Comparison of ENCODE assay signal across 24 mouse cellular contexts in genomic region chr1:165614793-165615192, GRCm38 (mm10). TPM values are rescaled to one million over a fixed set of nuclear protein-coding genes. Genes with fewer than 3 reads are reported as not detected.
DNase-seq lines count a peak whose midpoint lies in the region; ATAC-seq and TF ChIP-seq lines count a peak whose summit lies in the region.
"Had no signal": no experiment of that assay in that cellular context is flagged by ENCODE, and none has a peak within 500 bp of the region (broad histone marks: within the 10 kb centered on the region; RNA-seq: fewer than 3 reads in every experiment).

No protein-coding gene starts in this region.

- H3K27ac ChIP-seq in liver, adult 2 months (replicated peaks; ENCODE audit: insufficient read depth, low read depth, low read length), result no peak overlapping the region
- H3K27ac ChIP-seq in liver, embryonic 11.5 days (ENCODE audit: low read depth, low read length), result no peak overlapping the region
- H3K27ac ChIP-seq in MEL (ENCODE audit: control insufficient read depth, low read depth, low read length), result peak overlapping the region; percentile 47

- no peak for TF ChIP-seq CTCF in liver, adult 2 months (IDR thresholded peaks at IDR 0.05; ENCODE audit: low read depth, low read length)
- no peak for TF ChIP-seq CTCF in MEL (IDR thresholded peaks at IDR 0.05 in 2 of 3, conservative IDR thresholded peaks at IDR 0.05 in 1 of 3; ENCODE audit: control insufficient read depth in 1 of 3, insufficient read depth in 1 of 3, low read depth in 2 of 3, low read length in 3 of 3, poor library complexity in 1 of 3, severe bottlenecking in 1 of 3)

- no peaks in the 10 kb centered on the region for H3K79me2 ChIP-seq in liver, adult 2 months (ENCODE audit: control insufficient read depth, insufficient read depth, low read length)
- H3K79me2 ChIP-seq in MEL (ENCODE audit: control insufficient read depth, insufficient read depth, low read length, poor library complexity), result no peaks in the 10 kb centered on the region

- H3K4me3 ChIP-seq in liver, adult 2 months (ENCODE audit: insufficient read depth, low read depth, low read length), result no peak overlapping the region
- H3K4me3 ChIP-seq in liver, embryonic 11.5 days (ENCODE audit: low read depth, low read length), result no peak overlapping the region
- no peak overlapping the region for H3K4me3 ChIP-seq in MEL (ENCODE audit: control insufficient read depth in 1 of 2, insufficient read depth in 1 of 2, low read depth in 2 of 2, low read length in 2 of 2)

- DNase-seq in liver, adult 2 months (ENCODE audit: extremely low read depth, low read depth, low spot score), result peak; percentile 53
- no peak for DNase-seq in liver, embryonic 11.5 days (ENCODE audit: low spot score)
- DNase-seq in MEL (ENCODE audit: low read depth, low spot score) (peak; percentile 71), MEL-GATA-1-ER (ENCODE audit: extremely low read depth, low read depth) (peak; percentile 54)
- DNase-seq in gastrocnemius, postnatal 4 days (ENCODE audit: low spot score in 2 of 2), result no peak
- DNase-seq in layer of hippocampus, postnatal 14 days (ENCODE audit: low spot score in 2 of 2), result no peak
- no peak for DNase-seq in right cerebral cortex, adult 2 months (ENCODE audit: low spot score in 2 of 2)
- DNase-seq: adrenal gland, adult 2 months; adrenal gland, adult 8-10 months; adrenal gland, postnatal 10 days; adrenal gland, postnatal 14 days; adrenal gland, postnatal 25 days; adrenal gland, postnatal 36 days; B cell, adult 2 months; cerebellum, adult 11 months; cerebellum, adult 11-12 months; cerebellum, adult 18-20 months; cerebellum, adult 2 months had no signal

- 62% methylated on average over 3 of the region's 3 CpGs for WGBS in liver, adult 2 months
- WGBS in liver, embryonic 11.5 days, result 87% methylated on average over 3 of the region's 3 CpGs

- H3K27me3 ChIP-seq in liver, adult 2 months (ENCODE audit: control insufficient read depth, insufficient read depth, low read length), result no peaks in the 10 kb centered on the region
- no peaks in the 10 kb centered on the region for H3K27me3 ChIP-seq in liver, embryonic 11.5 days (replicated peaks; ENCODE audit: control insufficient read depth, insufficient read depth, low read length)
- H3K27me3 ChIP-seq in MEL (ENCODE audit: control insufficient read depth in 1 of 2, insufficient read depth in 2 of 2, low read length in 2 of 2), result no peaks in the 10 kb centered on the region
- H3K27me3 ChIP-seq: CH12.LX, Patski had no signal

- TF ChIP-seq RAD21 in MEL (IDR thresholded peaks at IDR 0.05; ENCODE audit: low read depth, low read length), result no peak

- no peaks in the 10 kb centered on the region for H3K9me3 ChIP-seq in liver, embryonic 11.5 days (ENCODE audit: control insufficient read depth, low read length)
- no peaks in the 10 kb centered on the region for H3K9me3 ChIP-seq in MEL (replicated peaks; ENCODE audit: insufficient read depth, low read length)
- H3K9me3 ChIP-seq: G1E had no signal

- no peak for ATAC-seq in liver, embryonic 11.5 days (replicated peaks; ENCODE audit: low FRiP score)
- 0 out of 2 replicates have a peak, but pooled peaks have one; percentile 15 for ATAC-seq in megakaryocyte, adult 5-6 weeks (ENCODE audit: poor library complexity, severe bottlenecking)
- ATAC-seq: activated CD4-positive, CD25-positive, alpha-beta regulatory T cell, adult 4 months; CD4-positive, CD25-positive, alpha-beta regulatory T cell, adult 4 months; Patski had no signal

- H3K4me2 ChIP-seq in liver, embryonic 11.5 days, result no peak overlapping the region

- no peak overlapping the region for H3K9ac ChIP-seq in liver, adult 2 months (ENCODE audit: low read depth, low read length)
- H3K9ac ChIP-seq in liver, embryonic 11.5 days (ENCODE audit: low read depth, low read length), result no peak overlapping the region
- no peak overlapping the region for H3K9ac ChIP-seq in MEL (ENCODE audit: control insufficient read depth, low read depth, low read length, poor library complexity, severe bottlenecking)

- peak; percentile 68 to 86 for TF ChIP-seq EP300 in MEL (IDR thresholded peaks at IDR 0.05; ENCODE audit: low read depth in 1 of 2, low read length in 2 of 2)

- peaks cover 14% of the 10 kb centered on the region for H3K4me1 ChIP-seq in liver, adult 2 months (ENCODE audit: control insufficient read depth, insufficient read depth, low read length)
- H3K4me1 ChIP-seq in liver, embryonic 11.5 days (replicated peaks; ENCODE audit: control insufficient read depth, insufficient read depth, low read length), result peaks cover 13% of the 10 kb centered on the region
- H3K4me1 ChIP-seq in MEL (ENCODE audit: control insufficient read depth in 1 of 2, insufficient read depth in 2 of 2, low read length in 2 of 2), result peaks cover 0 to 9% of the 10 kb centered on the region in 2 experiments; a peak in 2 of 4 replicates

- no peak for TF ChIP-seq POLR2A in liver, adult 2 months (IDR thresholded peaks at IDR 0.05; ENCODE audit: extremely low read depth, insufficient read depth, low read length)
- no peak for TF ChIP-seq POLR2A in MEL (IDR thresholded peaks at IDR 0.05; ENCODE audit: control insufficient read depth in 1 of 2, insufficient read depth in 1 of 2, low read depth in 1 of 2, low read length in 2 of 2, poor library complexity in 1 of 2)

- H3K36me3 ChIP-seq in liver, adult 2 months (ENCODE audit: control insufficient read depth, insufficient read depth, low read length), result no peaks in the 10 kb centered on the region
- H3K36me3 ChIP-seq in liver, embryonic 11.5 days (ENCODE audit: control insufficient read depth, insufficient read depth, low read length), result 0 out of 2 replicates have a peak, but pooled peaks cover 3% of the 10 kb centered on the region
- H3K36me3 ChIP-seq in MEL (ENCODE audit: control insufficient read depth in 1 of 2, insufficient read depth in 2 of 2, low read length in 2 of 2), result peaks cover 0 to 12% of the 10 kb centered on the region in 2 experiments; a peak in 2 of 4 replicates

TF ChIP-seq in MEL, 35 proteins besides CTCF, POLR2A, EP300 and RAD21:
- TF ChIP-seq UBTF (IDR thresholded peaks at IDR 0.05; ENCODE audit: borderline replicate concordance, insufficient read depth, low read depth, low read length), result no peak
- no peak for TF ChIP-seq MAZ (IDR thresholded peaks at IDR 0.05; ENCODE audit: low read depth, low read length)
- TF ChIP-seq ETS1 (IDR thresholded peaks at IDR 0.05; ENCODE audit: low read depth, low read length), result 0 out of 2 replicates have a peak, but pooled peaks have one; percentile 21
- TF ChIP-seq MAX (IDR thresholded peaks at IDR 0.05; ENCODE audit: low read length), result no peak
- no peak for TF ChIP-seq NRF1 (IDR thresholded peaks at IDR 0.05; ENCODE audit: insufficient read depth, low read depth, low read length, poor library complexity, severe bottlenecking)
- no peak for TF ChIP-seq POLR2AphosphoS5 (IDR thresholded peaks at IDR 0.05; ENCODE audit: borderline replicate concordance, low read depth, low read length)
- TF ChIP-seq ELF1 (IDR thresholded peaks at IDR 0.05; ENCODE audit: low read depth, low read length), result peak; percentile 47; the same call in 1 of the 2 replicates
- peak; percentile 35; the same call in 1 of the 2 replicates for TF ChIP-seq SIN3A (IDR thresholded peaks at IDR 0.05; ENCODE audit: low read length)
- TF ChIP-seq USF2 (IDR thresholded peaks at IDR 0.05; ENCODE audit: borderline replicate concordance in 1 of 2, insufficient read depth in 1 of 2, low read depth in 1 of 2, low read length in 2 of 2), result no peak
- TF ChIP-seq GATA1 (IDR thresholded peaks at IDR 0.05; ENCODE audit: low read depth, low read length), result peak; percentile 70
- peak; percentile 39; the same call in 1 of the 2 replicates for TF ChIP-seq TAL1 (IDR thresholded peaks at IDR 0.05; ENCODE audit: low read length)
- no peak for TF ChIP-seq MAFK (IDR thresholded peaks at IDR 0.05; ENCODE audit: borderline replicate concordance, low read depth, low read length)
- peak; percentile 62 for TF ChIP-seq RCOR1 (IDR thresholded peaks at IDR 0.05; ENCODE audit: low read depth, low read length)
- no peak for TF ChIP-seq E2F4 (IDR thresholded peaks at IDR 0.05; ENCODE audit: borderline replicate concordance, low read depth, low read length)
- peak; percentile 49 for TF ChIP-seq TCF12 (IDR thresholded peaks at IDR 0.05; ENCODE audit: low read depth, low read length)
- TF ChIP-seq USF1 (IDR thresholded peaks at IDR 0.05; ENCODE audit: low read depth, low read length), result no peak
- no peak for TF ChIP-seq TBP (IDR thresholded peaks at IDR 0.05; ENCODE audit: low read depth, low read length)
TF ChIP-seq in MEL: peak in this region for 7.

RNA-seq across cellular contexts. Expression of gene Mpzl1, which starts 19.5 kb away (rescaled TPM):
- 1.4 and 2.8 TPM in 2 replicates for total RNA-seq in liver, adult 2 months (2014; rRNA removed)
- polyA plus RNA-seq in liver, adult 2 months (2012; rRNA removed), result 3.8 and 5.8 TPM in 2 replicates
- polyA plus RNA-seq in liver, embryonic 11.5 days (2014; fragmentation: Nextera tagmentation; extraction: Ambion mirVana), result 85.7 and 89.5 TPM in 2 replicates
- total RNA-seq in MEL (2012; rRNA removed), result 3.2 and 3.8 TPM in 2 replicates
- 10 to 100 TPM in 1 of 2 experiments, not detected in 1; 19.8 TPM for polyA plus RNA-seq in MEL (2012; ENCODE audit: insufficient read depth in 1 of 2, insufficient read length in 2 of 2, low read depth in 1 of 2, low replicate concordance in 2 of 2, missing spikeins in 1 of 2)
- 1.3 and 2.1 TPM in 2 replicates for total RNA-seq in megakaryocyte, adult 5-6 weeks (2015)
- total RNA-seq in megakaryocyte, adult 5-6 weeks (2017), result 0.22 and 3.1 TPM in 2 replicates
- 10 to 100 TPM; 57.2 to 61.3 TPM for total RNA-seq in gastrocnemius, postnatal 4 days (2021)
- 10 to 100 TPM; 73.9 to 80.1 TPM for total RNA-seq in layer of hippocampus, postnatal 14 days (2021)

Comparison
In these comparisons a context has a peak if more than half of its experiments do, and no peak if none do; other contexts are left out.
1. DNase-seq: peak in liver, adult 2 months (single experiment), MEL (single experiment) and MEL-GATA-1-ER (single experiment); none in liver, embryonic 11.5 days (single experiment), gastrocnemius, postnatal 4 days (0 of 2), layer of hippocampus, postnatal 14 days (0 of 2) and right cerebral cortex, adult 2 months (0 of 2).
2. RNA of gene Mpzl1, which starts 19.5 kb away (total RNA-seq): 73.9 to 80.1 TPM in layer of hippocampus, postnatal 14 days and 57.2 to 61.3 TPM in gastrocnemius, postnatal 4 days; 3.2 to 3.8 TPM in MEL, 0.22 to 3.1 TPM in megakaryocyte, adult 5-6 weeks and 1.4 to 2.8 TPM in liver, adult 2 months; every median in the first group is over 10 times any median in the second.